Mouse (Mus musculus) C2C12 (cell line): ENCODE results near the gene Gng8. TPM values are rescaled to one million over a fixed set of nuclear protein-coding genes. Genes with fewer than 3 reads are reported as not detected.
A peak's percentile ranks its signal among the peaks of the same experiment; 100 is the strongest.

ENCODE experiments used
- H3K27me3 ChIP-seq: one replicate; pipeline ENCODE4 v1.6.1; 2011; ENCODE audit not compliant: control insufficient read depth, insufficient read depth, insufficient read length
- H3K36me3 ChIP-seq: one replicate; pipeline ENCODE4 v1.6.1; 2011; ENCODE audit not compliant: control insufficient read depth, insufficient read depth
- H3K4me3 ChIP-seq: one replicate; pipeline ENCODE4 v1.5.1; 2011; ENCODE audit warnings: mild to moderate bottlenecking, control low read depth; ENCODE audit not compliant: poor library complexity, insufficient read depth, severe bottlenecking
- H3K79me2 ChIP-seq: one replicate; pipeline ENCODE4 v1.6.1; 2011; ENCODE audit not compliant: control insufficient read depth, insufficient read depth
- H3K79me3 ChIP-seq: one replicate; pipeline ENCODE4 v1.6.1; 2011; ENCODE audit warnings: low read depth, control low read depth
- H3ac ChIP-seq: one replicate; pipeline ENCODE3; 2011; ENCODE audit warnings: low read depth; ENCODE audit not compliant: control insufficient read depth, insufficient read length
- CEBPB ChIP-seq: IDR thresholded peaks from one replicate; pipeline ENCODE4 v1.6.1; 2011; ENCODE audit warnings: low read depth, mild to moderate bottlenecking, control low read depth, moderate library complexity
- CTCF ChIP-seq: IDR thresholded peaks from one replicate; pipeline ENCODE4 v1.5.1; 2011; ENCODE audit not compliant: control insufficient read depth, insufficient read depth, insufficient read length
- FOSL1 ChIP-seq: IDR thresholded peaks from one replicate; pipeline ENCODE4 v1.8.0; 2011; ENCODE audit warnings: mild to moderate bottlenecking, low read length; ENCODE audit not compliant: poor library complexity, insufficient read depth, severe bottlenecking
- MAX ChIP-seq: IDR thresholded peaks from one replicate; pipeline ENCODE4 v1.6.1; 2011; ENCODE audit warnings: mild to moderate bottlenecking, control low read depth
- MYOD1 ChIP-seq: IDR thresholded peaks from one replicate; pipeline ENCODE4 v1.6.1; 2011; ENCODE audit warnings: low read depth; ENCODE audit not compliant: control insufficient read depth, insufficient read length
- MYOG ChIP-seq: IDR thresholded peaks from one replicate; pipeline ENCODE4 v1.6.1; 2011; ENCODE audit not compliant: control insufficient read depth, insufficient read length; ENCODE audit errors: extremely low read depth
- USF1 ChIP-seq: IDR thresholded peaks from one replicate; pipeline ENCODE4 v1.6.1; 2011; ENCODE audit warnings: low read depth, mild to moderate bottlenecking, control low read depth, moderate library complexity
- polyA plus RNA-seq: library from polyadenylated mRNA; unstranded; fragments of >200 nt; fragmentation: generic; extraction: Trizol; gene quantifications from one replicate; pipeline ENCODE4 v1.2.1, GENCODE M21; 2012; ENCODE audit warnings: missing spikeins

Gng8 gene
- polyA plus RNA-seq, 1 experiment: 2.6 TPM

DNA sequence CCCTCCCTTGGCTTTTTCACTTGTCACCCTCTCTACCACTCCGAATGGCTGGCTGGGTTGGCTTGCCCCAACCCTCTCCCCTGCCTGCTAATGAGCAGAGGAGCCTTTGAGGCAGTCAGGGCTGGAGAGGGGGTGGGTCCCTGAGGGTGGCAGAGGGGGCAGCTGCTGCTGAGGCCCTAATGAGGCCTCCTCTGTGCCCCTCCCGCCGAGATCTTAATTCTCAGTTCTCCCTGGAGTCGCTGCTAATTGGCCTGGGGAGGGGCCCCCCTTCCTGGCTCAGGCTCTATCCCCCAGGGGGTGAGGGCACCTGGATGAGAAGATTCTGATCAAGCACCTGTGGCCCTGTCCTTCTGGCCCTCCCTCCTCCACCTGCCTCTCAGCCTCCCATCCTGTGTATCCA, 2.7 kb downstream of the Gng8 start:
- TF ChIP-seq USF1: no peak
- no peak for TF ChIP-seq CTCF
- Histone ChIP-seq H3K4me3 (peak overlapping the region; percentile 2), H3K79me2 (no peaks in the 10 kb centered on the region), H3K36me3 (no peaks in the 10 kb centered on the region), H3ac (no peak overlapping the region), H3K27me3 (no peaks in the 10 kb centered on the region), H3K79me3 (no peaks in the 10 kb centered on the region)

DNA sequence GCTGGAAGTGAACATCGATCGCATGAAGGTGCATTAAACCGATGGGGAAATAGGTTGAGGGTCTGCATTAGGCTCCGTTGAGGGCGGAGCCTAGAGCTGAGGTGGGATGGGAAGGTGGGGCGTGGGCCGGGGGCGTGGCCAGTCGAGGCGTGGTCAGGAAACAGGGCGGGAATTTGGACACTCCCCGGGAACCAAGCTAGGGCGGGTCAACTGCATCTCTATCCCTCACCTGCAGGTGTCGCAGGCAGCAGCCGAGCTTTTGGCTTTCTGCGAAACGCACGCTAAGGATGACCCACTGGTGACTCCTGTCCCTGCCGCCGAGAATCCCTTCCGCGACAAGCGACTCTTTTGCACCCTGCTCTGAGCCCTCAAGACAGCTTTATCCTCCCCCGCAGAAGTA, 3.4 kb downstream of the Gng8 start:
- Histone ChIP-seq H3K27me3 (no peaks in the 10 kb centered on the region), H3ac (peak overlapping the region; percentile 15), H3K79me2 (no peaks in the 10 kb centered on the region), H3K4me3 (no peak overlapping the region), H3K36me3 (no peaks in the 10 kb centered on the region), H3K79me3 (no peaks in the 10 kb centered on the region)
- no peak for TF ChIP-seq MAX
- TF ChIP-seq CEBPB: no peak
- no peak for TF ChIP-seq MYOG
- TF ChIP-seq CTCF: peak; percentile 86

- TF ChIP-seq CEBPB: no peak
- no peak for TF ChIP-seq MYOG
- TF ChIP-seq CTCF: no peak
- TF ChIP-seq MYOD1: no peak
- TF ChIP-seq FOSL1: no peak
- TF ChIP-seq MAX: no peak
- TF ChIP-seq USF1: no peak
- H3K27me3 ChIP-seq: no peaks in the 10 kb centered on the region
- no peak overlapping the region for H3ac ChIP-seq
- no peak overlapping the region for H3K4me3 ChIP-seq
- H3K79me3 ChIP-seq: no peaks in the 10 kb centered on the region
- no peaks in the 10 kb centered on the region for H3K79me2 ChIP-seq
- H3K36me3 ChIP-seq: no peaks in the 10 kb centered on the region
Measured at GRCm38 (mm10) chr7:16895511-16895910, 3.9 kb downstream of the Gng8 start.

DNA sequence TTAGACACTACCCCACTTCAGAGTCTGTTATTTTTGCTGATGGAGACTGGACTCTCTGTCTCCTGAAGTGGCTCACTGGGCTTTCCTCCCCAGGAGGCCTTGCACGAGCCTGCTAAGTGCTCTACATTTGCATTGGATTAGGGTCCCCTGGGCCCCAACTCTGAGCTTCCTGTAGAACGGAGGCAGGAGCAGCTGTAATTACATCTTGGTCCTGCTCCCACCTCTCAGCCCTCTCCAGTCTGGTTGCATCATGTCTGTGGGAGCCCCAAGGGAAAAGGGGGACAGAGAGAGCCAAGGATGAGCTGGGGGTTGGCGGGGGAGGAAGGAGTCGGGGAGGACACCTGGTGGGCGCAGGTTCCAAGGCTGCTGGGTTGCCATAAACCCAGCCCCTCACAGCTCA, 8.9 kb downstream of the Gng8 start:
- H3K36me3 ChIP-seq: no peaks in the 10 kb centered on the region
- no peaks in the 10 kb centered on the region for H3K27me3 ChIP-seq
- H3K79me2 ChIP-seq: no peaks in the 10 kb centered on the region
- no peak overlapping the region for H3K4me3 ChIP-seq
- H3K79me3 ChIP-seq: peaks cover 1% of the 10 kb centered on the region
- H3ac ChIP-seq: no peak overlapping the region
- TF ChIP-seq CEBPB (peak; percentile 17), USF1 (no peak)

- Histone ChIP-seq H3K27me3 (no peaks in the 10 kb centered on the region), H3K36me3 (no peaks in the 10 kb centered on the region), H3K79me2 (peaks cover 11% of the 10 kb centered on the region), H3K79me3 (peaks cover 6% of the 10 kb centered on the region), H3K4me3 (no peak overlapping the region), H3ac (no peak overlapping the region)
- TF ChIP-seq MYOD1 (no peak), MAX (no peak), FOSL1 (no peak), CEBPB (no peak), CTCF (no peak), USF1 (no peak), MYOG (no peak)
Measured at GRCm38 (mm10) chr7:16903439-16903955, 11.9 kb downstream of the Gng8 start.

DNA sequence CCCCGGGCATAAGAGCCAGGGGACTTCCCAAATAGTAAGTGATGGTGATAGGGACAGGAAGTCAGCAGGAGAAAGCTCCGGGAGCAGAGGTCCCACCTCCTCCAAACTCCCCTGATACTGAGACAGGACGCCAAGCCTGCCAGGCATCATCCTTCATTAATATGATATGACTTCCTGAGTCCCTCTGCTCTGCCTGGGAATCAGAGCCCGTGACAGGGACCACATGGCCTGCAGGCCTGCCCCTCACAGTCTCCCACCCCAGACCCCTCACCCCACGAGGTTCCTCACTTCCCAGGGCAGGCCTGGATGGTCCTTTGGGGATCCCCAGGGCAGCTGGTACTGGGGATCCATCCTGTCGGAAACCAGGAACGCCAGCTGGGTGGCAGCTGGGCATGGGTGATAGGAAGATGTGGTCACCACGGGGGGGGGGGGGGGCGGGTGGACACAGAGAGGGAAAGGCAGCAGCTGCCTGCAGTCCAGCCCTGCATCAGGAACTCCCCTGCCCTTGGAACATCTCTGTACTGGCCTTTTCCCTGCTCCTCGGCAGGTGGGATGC, 12.6 kb downstream of the Gng8 start:
- no peaks in the 10 kb centered on the region for H3K36me3 ChIP-seq
- peaks cover 18% of the 10 kb centered on the region for H3K79me2 ChIP-seq
- H3K27me3 ChIP-seq: no peaks in the 10 kb centered on the region
- H3K79me3 ChIP-seq: peaks cover 6% of the 10 kb centered on the region
- peak; percentile 95 for TF ChIP-seq MYOD1
- no peak for TF ChIP-seq FOSL1
- H3ac ChIP-seq: no peak overlapping the region
- H3K4me3 ChIP-seq: no peak overlapping the region
